Mouse (Mus musculus) ES-E14 (cell line): Measurements from ENCODE around the gene Ptprk. TPM values are rescaled to one million over a fixed set of nuclear protein-coding genes. Genes with fewer than 3 reads are reported as not detected.
A peak's percentile ranks its signal among the peaks of the same experiment; 100 is the strongest.

Source experiments
- DNase-seq: peaks from one replicate; pipeline ENCODE4 v3.0.0-alpha.2; 2013; ENCODE audit warnings: low read depth, low spot score
- H3K27ac ChIP-seq: 2 replicates; pipeline ENCODE4 v1.5.1; 2012; ENCODE audit warnings: low read depth, mild to moderate bottlenecking, low read length, moderate library complexity, mixed read lengths; ENCODE audit not compliant: poor library complexity, insufficient read depth, severe bottlenecking
- H3K36me3 ChIP-seq: 2 replicates; pipeline ENCODE4 v1.6.1; 2012; ENCODE audit warnings: mild to moderate bottlenecking, low read length, moderate library complexity, mixed read lengths; ENCODE audit not compliant: control insufficient read depth, poor library complexity, insufficient read depth, severe bottlenecking
- H3K4me1 ChIP-seq, 2 experiments: fragments of 150-350 bp in 1 of 2; sonication (generic) in 1 of 2; 2 replicates each; pipeline ENCODE4 v1.6.1; 2012; ENCODE audit warnings: low read length in 2 of 2, mild to moderate bottlenecking in 1 of 2, mixed read lengths in 1 of 2; ENCODE audit not compliant: control insufficient read depth in 2 of 2, insufficient read depth in 2 of 2, poor library complexity in 1 of 2
- H3K4me3 ChIP-seq, 2 experiments: fragments of 150-350 bp in 1 of 2; sonication (generic) in 1 of 2; 2 replicates each; pipeline ENCODE4 v1.5.1; 2012; ENCODE audit warnings: low read length in 2 of 2, low read depth in 1 of 2, mild to moderate bottlenecking in 1 of 2, mixed read lengths in 1 of 2; ENCODE audit not compliant: insufficient read depth in 1 of 2, poor library complexity in 1 of 2, severe bottlenecking in 1 of 2
- H3K9ac ChIP-seq: 2 replicates; pipeline ENCODE4 v1.6.1; 2012; ENCODE audit warnings: low read depth, mild to moderate bottlenecking, low read length, mixed read lengths; ENCODE audit not compliant: poor library complexity, insufficient read depth, severe bottlenecking
- H3K9me3 ChIP-seq: fragments of 150-350 bp; sonication (generic); 2 replicates; pipeline ENCODE4 v1.6.1; 2012; ENCODE audit warnings: low read depth, mild to moderate bottlenecking, low read length; ENCODE audit not compliant: control insufficient read depth, insufficient read depth
- CHD2 ChIP-seq: IDR thresholded peaks from 2 replicates; pipeline ENCODE4 v1.6.1; 2014; ENCODE audit warnings: mild to moderate bottlenecking, low read depth, low read length, inconsistent platforms
- HCFC1 ChIP-seq: IDR thresholded peaks from 2 replicates; pipeline ENCODE4 v1.6.1; 2012; ENCODE audit warnings: low read length, inconsistent platforms, borderline replicate concordance; ENCODE audit not compliant: insufficient read depth
- MAFK ChIP-seq: IDR thresholded peaks from 2 replicates; pipeline ENCODE4 v1.6.1; 2014; ENCODE audit warnings: mild to moderate bottlenecking, low read depth, low read length, inconsistent platforms; ENCODE audit not compliant: insufficient read depth
- ZC3H11A ChIP-seq: IDR thresholded peaks from 2 replicates; pipeline ENCODE4 v1.6.1; 2012; ENCODE audit warnings: low read depth, mild to moderate bottlenecking, inconsistent platforms, low read length, borderline replicate concordance
- ZNF384 ChIP-seq: IDR thresholded peaks from 2 replicates; pipeline ENCODE4 v1.6.1; 2012; ENCODE audit warnings: low read depth, low read length, inconsistent platforms
- in situ Hi-C, 2 experiments: fragments of 600-800 bp; cut with MboI; formaldehyde crosslinking; loops; one replicate each; pipeline ENCODE4 v1.15.1; 2025; ENCODE audit warnings: low sequenced_read_pairs in 2 of 2, inconsistent platforms in 1 of 2; ENCODE audit not compliant: unreplicated experiment in 2 of 2
- total RNA-seq: library from RNA; depleted of rRNA; stranded (reverse); fragments of 300-350 nt; gene quantifications from 2 replicates; pipeline ENCODE4 v1.2.3, GENCODE M21; 2012

Gene Ptprk
- total RNA-seq, 1 experiment, result 67.0 TPM

DNA sequence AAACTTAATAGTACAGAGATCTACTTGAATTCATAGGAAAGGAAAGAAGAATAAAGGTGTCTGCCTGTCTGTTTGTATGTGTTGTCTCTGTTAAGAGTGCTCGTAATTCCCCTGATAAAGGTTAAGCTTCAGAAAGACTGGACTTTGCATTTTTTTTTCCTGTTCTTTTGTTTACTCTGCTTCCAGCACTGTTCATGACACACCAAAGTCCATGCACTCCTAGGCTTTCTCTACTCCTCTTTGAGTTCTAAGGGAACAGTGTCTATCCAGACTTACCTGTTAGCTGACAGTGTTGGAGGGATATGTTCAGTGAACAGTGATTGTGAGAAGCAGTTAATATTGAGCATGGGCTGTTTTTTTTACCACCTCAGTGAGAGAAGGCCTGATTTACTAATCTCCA is 385.3 kb downstream of the Ptprk start:
- TF ChIP-seq ZNF384, result no peak
- TF ChIP-seq ZC3H11A, result no peak
- no peak for TF ChIP-seq HCFC1
- TF ChIP-seq MAFK, result no peak
- TF ChIP-seq CHD2, result no peak
- H3K27ac ChIP-seq, result no peak overlapping the region
- in situ Hi-C loops, result no loop called here

DNA sequence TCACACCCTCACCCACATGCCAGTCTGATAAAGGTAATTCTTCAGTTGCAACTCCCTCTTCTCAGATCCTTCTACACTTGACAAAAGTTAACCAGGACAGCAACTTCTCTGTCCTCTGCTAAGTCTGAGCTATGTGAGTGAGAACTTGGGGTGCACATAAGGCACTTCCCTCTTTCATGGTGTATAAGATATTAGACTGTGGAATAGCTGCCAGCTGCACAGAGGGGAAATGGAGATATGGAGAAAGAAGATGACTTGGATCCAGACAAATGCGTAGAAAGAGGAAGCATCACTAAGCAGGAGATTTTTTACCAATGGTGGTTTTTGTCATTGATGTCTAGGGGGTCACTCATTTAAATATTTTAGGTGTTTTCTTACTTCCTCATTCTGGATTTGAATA is 389.1 kb downstream of the Ptprk start:
- Histone ChIP-seq H3K9me3 (no peaks in the 10 kb centered on the region), H3K4me1 (no peaks in the 10 kb centered on the region), H3K9ac (no peak overlapping the region), H3K4me3 (no peak overlapping the region), H3K27ac (no peak overlapping the region), H3K36me3 (no peaks in the 10 kb centered on the region)
- TF ChIP-seq CHD2 (no peak), HCFC1 (no peak)
- in situ Hi-C loops, result no loop called here
- no peak for DNase-seq

More for the DNA sequence above, 385.3 kb downstream of the Ptprk start:
- no peak overlapping the region for H3K9ac ChIP-seq
- no peaks in the 10 kb centered on the region for H3K36me3 ChIP-seq
- no peak overlapping the region for H3K4me3 ChIP-seq
- no peak for DNase-seq
- H3K4me1 ChIP-seq, result no peaks in the 10 kb centered on the region
- H3K9me3 ChIP-seq, result no peaks in the 10 kb centered on the region

DNA sequence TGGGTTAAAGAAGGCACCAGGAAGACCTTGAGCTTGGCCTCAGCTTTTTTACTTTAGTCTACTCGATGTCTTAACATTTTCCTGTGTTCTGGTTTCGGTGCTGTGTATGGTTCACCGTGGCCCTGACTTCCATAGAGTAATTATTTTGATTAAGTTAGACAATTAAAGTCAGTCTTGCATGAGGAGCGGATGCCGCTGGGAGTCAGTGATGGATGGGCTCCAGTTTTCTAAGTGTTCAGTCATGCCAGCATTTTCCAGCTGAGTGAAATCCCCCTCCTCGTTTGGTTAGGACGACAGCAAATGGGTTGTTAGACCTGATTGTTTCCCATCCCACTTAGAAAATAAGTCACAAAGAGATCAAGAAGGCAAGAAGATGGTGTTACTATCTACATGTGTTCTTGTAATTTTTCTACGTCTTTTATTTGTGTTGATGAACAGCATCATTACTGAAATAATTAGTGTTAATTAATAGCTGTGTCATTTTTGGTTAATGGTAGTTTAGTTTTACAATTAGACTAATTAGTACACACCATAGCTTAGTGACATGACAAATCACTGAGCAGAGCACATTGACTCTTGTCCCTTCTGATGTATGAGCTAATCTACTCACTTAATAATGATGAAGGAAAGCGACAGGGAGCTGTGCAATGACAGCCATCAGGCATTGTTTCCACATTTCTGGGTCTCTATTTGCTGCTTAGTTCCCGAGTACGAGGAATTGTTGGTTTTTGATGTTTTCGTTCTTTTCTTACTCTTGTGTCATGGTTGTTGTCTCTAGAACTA is 390.3 kb downstream of the Ptprk start:
- Histone ChIP-seq H3K4me1 (no peaks in the 10 kb centered on the region), H3K4me3 (no peak overlapping the region), H3K36me3 (no peaks in the 10 kb centered on the region), H3K9me3 (no peaks in the 10 kb centered on the region), H3K9ac (no peak overlapping the region), H3K27ac (no peak overlapping the region)
- TF ChIP-seq ZC3H11A (no peak), MAFK (no peak), HCFC1 (no peak), CHD2 (no peak), ZNF384 (no peak)
- DNase-seq, result no peak
- in situ Hi-C loops, result no loop called here

DNA sequence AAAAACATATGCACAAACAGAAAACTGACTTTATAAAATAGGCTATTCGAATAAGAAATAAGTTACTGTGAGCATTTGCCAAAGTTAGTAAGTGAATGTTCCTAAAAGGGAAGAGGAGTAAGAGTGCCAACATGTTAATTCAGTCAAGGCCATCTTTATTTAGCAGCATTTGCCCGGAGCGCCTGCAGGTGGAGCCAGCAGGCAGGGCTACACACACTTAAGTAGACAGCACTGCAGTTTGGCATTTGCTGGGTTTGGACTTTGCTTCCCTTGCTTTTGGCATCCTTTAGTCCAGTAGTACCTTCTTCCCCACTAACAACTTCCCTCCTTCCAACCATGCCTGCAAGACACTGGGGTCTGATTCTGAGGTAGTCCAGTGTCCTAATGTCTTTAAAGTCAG is 411.0 kb downstream of the Ptprk start:
- DNase-seq, result peak; percentile 12
- H3K4me3 ChIP-seq, result no peak overlapping the region
- no peak overlapping the region for H3K27ac ChIP-seq
- no peaks in the 10 kb centered on the region for H3K36me3 ChIP-seq
- no peak overlapping the region for H3K9ac ChIP-seq
- H3K4me1 ChIP-seq, result no peaks in the 10 kb centered on the region
- no peaks in the 10 kb centered on the region for H3K9me3 ChIP-seq
- in situ Hi-C loops, result no loop called here
- no peak for TF ChIP-seq CHD2
- no peak for TF ChIP-seq MAFK
- TF ChIP-seq HCFC1, result no peak
- TF ChIP-seq ZC3H11A, result no peak
- TF ChIP-seq ZNF384, result no peak
